Mouse (Mus musculus): Measurements from ENCODE around the gene Gzmk. TPM values are rescaled to one million over a fixed set of nuclear protein-coding genes. Genes with fewer than 3 reads are reported as not detected.
"Not testable (repeated sequence)": the region's sequence is repeated elsewhere in the genome, so short reads cannot be mapped to it uniquely, and the experiment has no call there.

The Gzmk gene
- not detected in 2 replicates for polyA plus RNA-seq (2016; fragmentation: Nextera tagmentation; extraction: Ambion mirVana)

DNA sequence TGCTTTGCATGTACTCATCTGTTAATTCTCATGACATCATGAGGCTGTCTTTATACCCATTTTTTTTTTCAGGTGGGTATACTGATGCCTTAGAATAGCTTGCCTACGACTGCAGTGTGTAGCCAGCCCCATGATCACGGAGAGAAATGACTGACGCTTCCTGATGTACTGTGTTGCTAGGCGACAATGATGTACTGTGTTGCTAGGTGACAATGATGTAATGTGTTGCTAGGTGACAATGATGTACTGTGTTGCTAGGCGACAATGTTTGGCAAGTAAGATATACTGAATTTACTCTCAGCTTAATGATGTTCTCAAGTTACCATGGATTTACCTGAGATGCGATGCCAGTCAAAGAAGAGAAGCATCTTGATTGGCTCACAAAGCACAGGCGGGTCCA, at the start of gene Gzmk:
Gene Gzmk, minus strand, starts transcription at position 98 of the 400 bp plus-strand sequence.
- no peak within 1 kb of the TSS for H3K9ac ChIP-seq
- H3K9me3 ChIP-seq (replicated peaks) = no peaks in the 10 kb centered on the region
- peak; percentile 86 for ATAC-seq (ENCODE audit: low FRiP score)

DNA sequence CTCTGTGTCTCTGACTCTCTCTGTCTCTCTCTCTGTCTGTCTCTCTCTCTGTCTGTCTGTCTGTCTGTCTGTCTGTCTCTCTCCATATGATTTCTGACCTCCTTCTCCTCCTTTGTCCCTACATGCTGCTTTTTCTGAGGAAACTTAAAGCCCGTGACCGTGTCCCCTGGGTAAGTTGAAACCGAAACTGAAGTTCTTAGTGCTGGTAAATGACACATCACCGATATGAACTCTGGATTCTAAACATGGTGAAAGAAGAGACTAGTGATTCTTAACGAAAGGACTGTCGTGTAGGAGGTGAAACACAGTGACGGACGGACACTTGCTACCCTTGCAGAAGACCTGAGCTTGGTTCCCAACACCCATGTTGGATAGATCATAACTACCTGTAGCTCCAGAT, 45.5 kb upstream of the Gzmk start:
- H3K4me1 ChIP-seq = no peaks in the 10 kb centered on the region
- WGBS = 88% methylated on average over 8 of the region's 8 CpGs

More for the DNA sequence above, at the start of gene Gzmk:
- no peak within 1 kb of the TSS for H3K4me2 ChIP-seq (replicated peaks)
- peaks cover 6% of the 10 kb centered on the region; the same call in 1 of the 2 replicates for H3K4me1 ChIP-seq
- no peak within 1 kb of the TSS for H3K4me3 ChIP-seq
- H3K27me3 ChIP-seq = no peaks in the 10 kb centered on the region
- 45% methylated on average over 7 of the region's 7 CpGs for WGBS
- H3K27ac ChIP-seq = no peak within 1 kb of the TSS
- no peaks in the 10 kb centered on the region for H3K36me3 ChIP-seq

DNA sequence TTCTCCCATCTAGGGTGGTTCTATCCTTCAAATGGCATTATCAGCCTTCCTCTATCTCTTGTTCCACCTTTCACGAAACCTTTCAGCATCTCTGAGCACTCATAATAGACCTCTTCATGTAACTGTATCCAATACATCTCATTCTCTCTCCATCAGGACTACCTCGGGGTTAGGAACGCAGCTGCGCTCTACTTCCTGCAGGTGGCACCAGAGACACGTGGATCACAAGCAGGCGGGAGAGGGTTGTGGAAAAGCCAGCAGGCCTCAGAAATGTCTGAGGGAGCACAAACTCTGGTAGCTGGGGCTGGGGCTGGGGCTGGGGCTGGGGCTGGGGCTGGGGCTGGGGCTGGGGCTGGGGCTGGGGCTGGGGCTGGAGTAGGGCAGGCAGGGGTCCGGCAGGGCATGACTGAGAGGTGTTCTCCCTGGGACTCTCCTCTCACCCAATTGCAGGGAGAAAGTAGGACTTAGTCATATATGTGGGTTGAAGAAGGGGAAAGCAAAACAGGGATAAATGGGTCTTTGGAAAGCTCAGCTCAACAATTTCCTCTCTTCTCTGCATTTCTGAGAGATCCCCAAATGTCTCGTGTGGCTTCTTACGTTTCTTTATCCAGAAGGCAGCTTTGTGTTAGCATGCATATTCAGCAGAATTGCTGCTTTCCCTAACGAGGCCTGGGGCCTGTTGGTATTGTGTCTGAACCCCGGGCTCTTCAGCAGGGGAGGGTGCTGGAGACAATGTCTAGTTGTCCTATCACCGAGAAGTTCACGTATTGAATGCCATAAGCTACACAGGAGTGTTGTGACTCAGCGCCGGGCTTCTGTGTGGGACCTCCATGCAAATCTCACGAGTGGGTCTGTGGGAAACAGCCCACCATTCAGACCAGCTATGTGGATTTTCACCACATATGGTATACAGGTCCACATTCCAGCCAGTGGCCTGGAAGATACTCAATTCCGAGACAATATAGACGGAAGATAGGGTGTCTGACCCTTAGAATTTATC, 44.4 kb upstream of the Gzmk start:
- Histone ChIP-seq H3K36me3 (no peaks in the 10 kb centered on the region), H3K4me3 (no peak overlapping the region), H3K27ac (no peak overlapping the region), H3K9ac (no peak overlapping the region), H3K4me2 (replicated peaks) (no peak overlapping the region), H3K4me1 (no peaks in the 10 kb centered on the region), H3K27me3 (no peaks in the 10 kb centered on the region; the same call in 1 of the 2 replicates), H3K9me3 (replicated peaks) (no peaks in the 10 kb centered on the region)
- 47% methylated on average over 18 of the region's 18 CpGs for WGBS
- ATAC-seq (ENCODE audit: low FRiP score) = peak; percentile 74

More for the DNA sequence above, 45.5 kb upstream of the Gzmk start:
- no peak overlapping the region for H3K4me3 ChIP-seq
- ATAC-seq (ENCODE audit: low FRiP score) = no peak
- no peak overlapping the region for H3K9ac ChIP-seq
- H3K27me3 ChIP-seq = no peaks in the 10 kb centered on the region
- no peak overlapping the region for H3K4me2 ChIP-seq (replicated peaks)
- no peaks in the 10 kb centered on the region for H3K9me3 ChIP-seq (replicated peaks)
- H3K27ac ChIP-seq = no peak overlapping the region
- H3K36me3 ChIP-seq = no peaks in the 10 kb centered on the region

DNA sequence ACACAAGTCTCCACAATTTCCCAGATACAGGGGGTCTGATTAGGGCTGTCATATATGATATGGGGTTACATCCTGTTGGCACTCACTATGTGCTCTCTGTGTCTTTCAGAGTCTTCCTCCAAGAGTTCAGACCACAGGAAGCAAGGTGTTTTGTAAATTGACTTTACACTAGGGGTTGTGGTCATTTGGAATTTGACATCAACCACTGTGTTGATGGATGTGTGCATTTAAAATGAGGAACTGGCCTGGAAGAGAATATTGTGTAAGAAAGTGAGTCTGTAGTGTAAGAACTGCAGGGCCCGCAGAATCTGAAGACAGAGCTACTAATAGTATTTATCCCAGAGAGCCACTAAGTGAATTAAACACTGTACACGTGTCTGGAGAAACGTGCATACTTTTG, 41.5 kb upstream of the Gzmk start:
- no peaks in the 10 kb centered on the region; the same call in 1 of the 2 replicates for H3K27me3 ChIP-seq
- no peaks in the 10 kb centered on the region for H3K4me1 ChIP-seq
- H3K27ac ChIP-seq = no peak overlapping the region
- no peak overlapping the region for H3K4me2 ChIP-seq (replicated peaks)
- no peaks in the 10 kb centered on the region for H3K36me3 ChIP-seq
- H3K4me3 ChIP-seq = no peak overlapping the region
- 84% methylated on average over 3 of the region's 3 CpGs for WGBS
- H3K9me3 ChIP-seq (replicated peaks) = no peaks in the 10 kb centered on the region
- no peak overlapping the region for H3K9ac ChIP-seq
- ATAC-seq (ENCODE audit: low FRiP score) = no peak

DNA sequence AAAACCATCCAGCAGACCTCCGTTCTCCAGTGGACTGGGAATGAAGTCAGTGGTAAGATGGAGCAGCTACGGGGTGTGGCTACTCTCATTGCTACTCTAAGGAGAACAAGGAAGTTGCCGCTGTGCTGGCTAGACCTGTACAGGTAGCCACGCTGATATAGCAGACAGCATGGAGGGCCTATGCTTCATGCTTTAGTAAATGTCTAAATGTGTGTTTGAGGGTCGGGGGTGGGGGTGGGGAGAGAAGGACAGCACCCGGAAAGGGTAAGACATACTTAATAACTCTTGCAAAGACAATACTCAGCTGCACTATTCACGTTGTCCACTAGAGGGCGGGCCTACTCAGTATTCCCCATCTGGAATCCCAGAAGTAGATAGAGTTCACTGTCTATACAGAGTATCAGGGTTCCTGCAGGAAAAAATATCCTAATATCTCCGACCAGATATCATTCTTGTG, 40.8 kb upstream of the Gzmk start:
- no peaks in the 10 kb centered on the region for H3K9me3 ChIP-seq (replicated peaks)
- WGBS = 30% methylated on average over 9 of the region's 9 CpGs
- H3K4me2 ChIP-seq (replicated peaks) = no peak overlapping the region
- no peaks in the 10 kb centered on the region for H3K36me3 ChIP-seq
- peak; percentile 53; the same call in 1 of the 2 replicates for ATAC-seq (ENCODE audit: low FRiP score)
- no peaks in the 10 kb centered on the region for H3K4me1 ChIP-seq
- H3K4me3 ChIP-seq = no peak overlapping the region
- H3K27me3 ChIP-seq = no peaks in the 10 kb centered on the region; the same call in 1 of the 2 replicates
- H3K27ac ChIP-seq = no peak overlapping the region
- H3K9ac ChIP-seq = no peak overlapping the region

DNA sequence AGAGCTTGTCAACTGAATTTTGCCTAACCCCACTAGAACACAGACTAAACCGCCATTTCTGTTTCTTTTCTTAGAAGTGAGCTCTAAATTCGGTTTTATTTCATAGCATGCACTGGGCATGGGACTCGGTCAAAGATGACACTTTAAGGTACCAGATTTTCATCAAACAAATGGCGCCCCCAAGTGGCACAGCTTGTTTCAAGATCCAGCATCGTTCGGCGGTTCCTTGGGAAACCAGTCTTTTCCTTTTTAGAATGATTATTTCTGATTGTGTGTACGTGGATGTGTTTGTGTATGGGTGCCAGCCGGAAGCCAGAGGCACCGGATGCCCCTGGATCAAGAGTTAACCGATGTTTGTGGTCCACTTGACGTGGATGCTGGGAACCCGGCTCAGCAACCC, 39.5 kb upstream of the Gzmk start:
- no peaks in the 10 kb centered on the region; the same call in 1 of the 2 replicates for H3K27me3 ChIP-seq
- H3K4me2 ChIP-seq (replicated peaks) = no peak overlapping the region
- no peak for ATAC-seq (ENCODE audit: low FRiP score)
- H3K9me3 ChIP-seq (replicated peaks) = no peaks in the 10 kb centered on the region
- H3K4me3 ChIP-seq = no peak overlapping the region
- WGBS = 34% methylated on average over 13 of the region's 13 CpGs
- no peak overlapping the region for H3K9ac ChIP-seq
- no peak overlapping the region for H3K27ac ChIP-seq
- H3K4me1 ChIP-seq = no peaks in the 10 kb centered on the region
- H3K36me3 ChIP-seq = no peaks in the 10 kb centered on the region

DNA sequence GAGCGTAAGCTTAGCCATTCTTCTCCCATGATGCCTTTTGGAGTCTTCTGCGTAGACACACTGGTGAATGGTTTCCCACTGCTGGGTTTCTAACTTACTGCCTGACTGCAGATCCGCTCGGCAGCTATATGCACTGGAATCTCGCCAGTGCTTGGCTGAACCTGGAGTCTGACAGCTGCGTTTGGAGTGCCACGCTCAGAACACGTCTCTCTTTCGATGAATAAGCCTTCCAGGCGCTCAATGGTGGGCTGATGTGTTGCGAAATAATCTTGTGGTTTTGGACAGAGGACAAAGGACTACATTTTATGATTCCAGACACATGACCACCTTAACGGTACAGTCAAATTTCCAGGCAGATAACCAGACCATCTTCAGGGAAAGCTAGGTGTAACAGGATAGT, 37.1 kb upstream of the Gzmk start:
- 80% methylated on average over 12 of the region's 12 CpGs for WGBS
- H3K9ac ChIP-seq = no peak overlapping the region
- H3K4me1 ChIP-seq = no peaks in the 10 kb centered on the region
- no peak overlapping the region for H3K4me3 ChIP-seq
- H3K4me2 ChIP-seq (replicated peaks) = no peak overlapping the region
- ATAC-seq (ENCODE audit: low FRiP score) = no peak
- H3K9me3 ChIP-seq (replicated peaks) = no peaks in the 10 kb centered on the region
- H3K27ac ChIP-seq = no peak overlapping the region
- H3K27me3 ChIP-seq = no peaks in the 10 kb centered on the region; the same call in 1 of the 2 replicates
- no peaks in the 10 kb centered on the region for H3K36me3 ChIP-seq

DNA sequence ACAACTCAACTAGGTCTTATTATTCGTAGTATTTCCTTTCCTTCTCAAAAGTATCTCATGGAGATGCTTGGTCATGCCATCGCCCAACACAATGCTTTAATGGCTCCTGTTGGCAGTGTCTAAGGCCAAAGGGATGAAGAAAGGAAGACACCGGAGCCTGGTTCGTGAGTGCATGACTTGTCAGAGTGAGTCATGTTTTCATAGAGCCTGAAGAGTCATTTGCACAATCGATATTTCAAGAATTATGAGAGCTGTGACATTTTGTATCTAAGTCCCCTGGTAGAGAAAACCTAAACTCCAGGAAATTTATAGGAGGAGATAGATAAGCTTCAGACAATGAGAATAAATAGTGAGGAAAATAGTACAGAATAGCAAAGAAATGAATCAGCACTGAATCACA, 33.5 kb upstream of the Gzmk start:
- no peak overlapping the region for H3K4me3 ChIP-seq
- whole genome bisulfite sequencing = 90% methylated on average over 5 of the region's 5 CpGs
- H3K9ac ChIP-seq = no peak overlapping the region
- no peaks in the 10 kb centered on the region for H3K9me3 ChIP-seq (replicated peaks)
- no peak overlapping the region for H3K4me2 ChIP-seq (replicated peaks)
- H3K27me3 ChIP-seq = no peaks in the 10 kb centered on the region
- no peaks in the 10 kb centered on the region for H3K4me1 ChIP-seq
- H3K36me3 ChIP-seq = no peaks in the 10 kb centered on the region
- no peak overlapping the region for H3K27ac ChIP-seq
- no peak for ATAC-seq (ENCODE audit: low FRiP score)

DNA sequence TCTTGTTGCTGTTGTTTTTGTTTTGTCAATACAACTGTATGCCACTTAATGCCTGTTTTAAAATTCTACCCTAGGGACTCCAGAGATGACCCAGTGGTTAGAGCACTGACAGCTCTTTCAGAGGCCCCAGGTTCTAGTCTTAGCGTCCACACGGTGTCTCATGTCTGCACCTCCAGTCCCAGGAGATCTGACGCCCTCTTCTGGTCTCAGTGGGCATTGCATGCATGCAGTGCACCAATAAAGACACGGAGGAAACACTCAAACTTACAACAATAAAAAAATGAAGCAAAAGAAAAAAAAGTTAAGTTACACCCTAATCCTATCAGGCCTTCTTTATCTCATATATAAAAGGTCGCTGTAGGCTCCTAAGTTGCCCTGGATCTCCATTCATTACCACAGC, 31.5 kb upstream of the Gzmk start:
- Histone ChIP-seq H3K9me3 (replicated peaks) (no peaks in the 10 kb centered on the region), H3K9ac (no peak overlapping the region), H3K4me2 (replicated peaks) (no peak overlapping the region), H3K4me3 (no peak overlapping the region), H3K27me3 (no peaks in the 10 kb centered on the region), H3K36me3 (no peaks in the 10 kb centered on the region), H3K27ac (no peak overlapping the region), H3K4me1 (no peaks in the 10 kb centered on the region)
- 50% methylated on average over 5 of the region's 5 CpGs for WGBS
- ATAC-seq (ENCODE audit: low FRiP score) = no peak

DNA sequence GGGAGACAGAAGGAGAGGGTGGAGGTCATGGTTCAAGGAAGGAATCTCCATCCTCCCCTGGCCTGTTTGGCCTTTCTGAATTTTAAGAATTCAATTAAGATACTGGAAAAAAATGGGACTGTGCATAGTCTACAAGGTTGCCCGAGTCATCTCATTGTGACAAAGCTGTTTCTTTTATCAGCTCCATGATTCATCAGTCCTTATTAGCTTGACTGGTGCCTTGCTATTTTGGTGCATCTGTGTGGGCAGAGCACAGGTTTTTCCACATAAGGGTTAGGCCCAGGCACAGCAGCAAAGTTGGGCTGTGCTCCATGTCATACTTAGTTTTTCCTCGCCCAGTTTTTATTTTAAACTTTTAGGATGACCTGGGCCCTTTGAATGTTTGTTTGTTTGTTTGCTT, 31.1 kb upstream of the Gzmk start:
- H3K4me3 ChIP-seq = no peak overlapping the region
- H3K9me3 ChIP-seq (replicated peaks) = no peaks in the 10 kb centered on the region
- no peak overlapping the region for H3K27ac ChIP-seq
- H3K36me3 ChIP-seq = no peaks in the 10 kb centered on the region
- no peaks in the 10 kb centered on the region for H3K4me1 ChIP-seq
- H3K27me3 ChIP-seq = no peaks in the 10 kb centered on the region
- no peak overlapping the region for H3K4me2 ChIP-seq (replicated peaks)
- ATAC-seq (ENCODE audit: low FRiP score) = no peak
- H3K9ac ChIP-seq = no peak overlapping the region
- WGBS = 92% methylated on average over 2 of the region's 2 CpGs

DNA sequence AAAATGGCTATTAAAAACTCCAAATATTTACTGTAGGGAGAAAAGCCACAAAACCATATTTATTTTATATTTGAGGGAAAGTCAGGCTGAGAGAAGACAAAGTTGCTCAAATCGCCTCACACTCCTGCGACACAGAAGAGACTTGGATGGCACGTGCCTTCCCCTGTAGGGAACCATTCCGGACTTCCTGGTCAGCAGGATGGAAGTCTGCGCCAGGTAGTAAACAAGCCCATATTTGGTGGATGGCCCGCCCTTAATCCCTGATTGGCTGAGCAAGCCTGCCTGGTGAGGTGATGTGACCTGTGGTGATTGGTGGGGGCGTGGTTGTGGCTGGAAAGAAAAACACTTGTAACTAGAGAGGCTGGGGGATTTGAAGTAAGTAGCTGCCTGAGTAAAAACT, 26.9 kb upstream of the Gzmk start:
- WGBS = 79% methylated on average over 7 of the region's 7 CpGs

DNA sequence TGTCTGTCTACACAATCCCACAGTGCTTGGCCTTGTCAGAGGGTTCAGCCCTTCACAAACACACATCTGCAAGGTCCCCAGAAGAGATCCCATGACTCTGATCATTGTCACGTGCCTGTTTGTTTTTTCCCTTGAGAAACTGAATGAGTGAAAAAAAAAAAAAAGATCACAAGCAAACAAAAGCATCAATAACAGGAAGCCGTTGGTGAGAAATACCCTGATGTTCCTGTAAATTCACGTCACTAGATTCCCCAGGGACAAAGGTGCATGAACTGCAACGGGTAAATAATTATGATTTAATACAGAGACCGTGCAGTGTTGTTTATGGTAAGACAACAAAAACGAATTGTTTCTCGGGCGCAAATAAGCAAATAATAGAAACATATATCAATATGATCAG, 19.3 kb upstream of the Gzmk start:
- Histone ChIP-seq H3K9me3 (replicated peaks) (no peaks in the 10 kb centered on the region), H3K9ac (no peak overlapping the region), H3K4me1 (no peaks in the 10 kb centered on the region), H3K36me3 (no peaks in the 10 kb centered on the region), H3K4me3 (no peak overlapping the region), H3K27ac (no peak overlapping the region), H3K27me3 (no peaks in the 10 kb centered on the region), H3K4me2 (replicated peaks) (no peak overlapping the region)
- ATAC-seq (ENCODE audit: low FRiP score) = no peak
- 64% methylated on average over 8 of the region's 8 CpGs for WGBS

More for the DNA sequence above, 26.9 kb upstream of the Gzmk start:
- H3K9ac ChIP-seq; ATAC-seq (ENCODE audit: low FRiP score); H3K4me2 ChIP-seq (replicated peaks); H3K36me3 ChIP-seq; H3K9me3 ChIP-seq (replicated peaks); H3K4me1 ChIP-seq; H3K4me3 ChIP-seq; H3K27ac ChIP-seq; H3K27me3 ChIP-seq: not testable (repeated sequence)

DNA sequence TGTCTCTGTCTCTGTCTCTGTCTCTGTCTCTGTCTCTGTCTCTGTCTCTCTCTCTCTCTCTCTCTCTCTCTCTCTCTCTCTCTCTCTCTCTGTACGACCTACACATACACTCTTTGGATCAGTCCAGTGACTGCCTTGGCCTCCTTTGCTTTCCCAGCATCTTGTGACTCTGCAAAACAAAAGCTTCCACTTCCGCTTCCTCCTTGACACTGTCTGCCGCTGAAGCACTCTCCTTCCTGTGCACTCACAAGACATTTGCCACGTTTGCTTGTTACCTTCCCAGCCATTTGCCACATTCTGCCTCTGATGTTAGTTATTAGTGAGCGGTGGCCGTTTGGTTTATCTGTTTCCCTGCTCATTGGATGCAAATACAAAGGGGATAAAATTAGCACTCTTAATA, 16.4 kb upstream of the Gzmk start:
- no peak for ATAC-seq (ENCODE audit: low FRiP score)

More for the DNA sequence above, 16.4 kb upstream of the Gzmk start:
- no peak overlapping the region for H3K9ac ChIP-seq
- no peaks in the 10 kb centered on the region for H3K4me1 ChIP-seq
- H3K4me2 ChIP-seq (replicated peaks) = no peak overlapping the region
- H3K4me3 ChIP-seq = no peak overlapping the region
- no peaks in the 10 kb centered on the region for H3K27me3 ChIP-seq
- H3K36me3 ChIP-seq = no peaks in the 10 kb centered on the region
- no peak overlapping the region for H3K27ac ChIP-seq
- H3K9me3 ChIP-seq (replicated peaks) = no peaks in the 10 kb centered on the region
- 57% methylated on average over 6 of the region's 6 CpGs for WGBS
